In the genomic region with DNA sequence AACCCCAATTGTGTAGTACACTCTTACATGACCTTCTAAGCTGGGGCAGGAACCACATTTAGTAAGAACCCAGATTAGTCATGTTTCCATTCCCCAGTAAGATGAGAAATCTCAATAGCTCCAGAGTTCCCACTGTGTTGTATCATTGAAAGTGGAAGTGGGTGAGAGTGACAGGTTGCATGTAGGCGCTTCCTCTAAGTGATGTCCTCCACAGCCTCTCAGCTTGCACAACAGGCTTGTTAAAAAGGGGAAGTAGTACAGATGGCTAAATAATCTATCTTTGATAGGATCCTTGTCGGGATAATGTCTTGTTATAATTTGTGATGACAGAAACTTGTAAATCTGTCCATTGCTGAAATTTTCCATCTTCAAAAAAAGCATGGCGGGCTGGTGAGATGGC, we compare ENCODE assay signal across 11 mouse cellular contexts. TPM values are rescaled to one million over a fixed set of nuclear protein-coding genes. Genes with fewer than 3 reads are reported as not detected.
DNase-seq lines count a peak whose midpoint lies in the region; ATAC-seq and TF ChIP-seq lines count a peak whose summit lies in the region.
"Had no signal": no experiment of that assay in that cellular context is flagged by ENCODE, and none has a peak within 500 bp of the region (broad histone marks: within the 10 kb centered on the region; RNA-seq: fewer than 3 reads in every experiment).

No protein-coding gene starts in this region.

- peaks cover 37% of the 10 kb centered on the region for H3K36me3 ChIP-seq in liver, adult 2 months (ENCODE audit: control insufficient read depth, insufficient read depth, low read length)
- peaks cover 49% of the 10 kb centered on the region for H3K36me3 ChIP-seq in G1E (replicated peaks)

- no peaks in the 10 kb centered on the region for H3K27me3 ChIP-seq in liver, adult 2 months (ENCODE audit: control insufficient read depth, insufficient read depth, low read length)
- no peaks in the 10 kb centered on the region for H3K27me3 ChIP-seq in G1E (ENCODE audit: insufficient read depth, low read length)
- H3K27me3 ChIP-seq: neural tube, embryonic 12.5 days had no signal

- no peaks in the 10 kb centered on the region for H3K79me2 ChIP-seq in liver, adult 2 months (ENCODE audit: control insufficient read depth, insufficient read depth, low read length)

- H3K27ac ChIP-seq in liver, adult 2 months (replicated peaks; ENCODE audit: insufficient read depth, low read depth, low read length): no peak overlapping the region
- H3K27ac ChIP-seq: neural tube, embryonic 12.5 days had no signal

- no peak overlapping the region for H3K9ac ChIP-seq in liver, adult 2 months (ENCODE audit: low read depth, low read length)
- H3K9ac ChIP-seq: neural tube, embryonic 12.5 days had no signal

- 92% methylated on average over 3 of the region's 3 CpGs for WGBS in liver, adult 2 months

- no peaks in the 10 kb centered on the region for H3K9me3 ChIP-seq in G1E (replicated peaks)
- H3K9me3 ChIP-seq: neural tube, embryonic 12.5 days had no signal

- no peak overlapping the region for H3K4me3 ChIP-seq in liver, adult 2 months (ENCODE audit: insufficient read depth, low read depth, low read length)
- H3K4me3 ChIP-seq in G1E (ENCODE audit: low read depth, low read length): no peak overlapping the region
- H3K4me3 ChIP-seq: neural tube, embryonic 12.5 days had no signal

- TF ChIP-seq POLR2A in liver, adult 2 months (IDR thresholded peaks at IDR 0.05; ENCODE audit: extremely low read depth, insufficient read depth, low read length): no peak

- no peak for ATAC-seq in G1E (ENCODE audit: extremely low read depth, insufficient number of reproducible peaks, low FRiP score, poor library complexity, severe bottlenecking)
- no peak for ATAC-seq in cerebellum, adult (ENCODE audit: insufficient number of reproducible peaks, low FRiP score, low TSS enrichment)

- TF ChIP-seq CTCF in liver, adult 2 months (IDR thresholded peaks at IDR 0.05; ENCODE audit: low read depth, low read length): no peak
- TF ChIP-seq CTCF in G1E (IDR thresholded peaks at IDR 0.05; ENCODE audit: low read depth, low read length): no peak

- H3K4me1 ChIP-seq in liver, adult 2 months (ENCODE audit: control insufficient read depth, insufficient read depth, low read length): no peaks in the 10 kb centered on the region
- H3K4me1 ChIP-seq in G1E (ENCODE audit: insufficient read depth, low read depth, low read length): peaks cover 7% of the 10 kb centered on the region
- H3K4me1 ChIP-seq: neural tube, embryonic 12.5 days had no signal

- DNase-seq in liver, adult 2 months (ENCODE audit: extremely low read depth, low read depth, low spot score): peak; percentile 32
- no peak for DNase-seq in liver
- DNase-seq in G1E (ENCODE audit: low spot score): peak; percentile 13
- peak; percentile 45 for DNase-seq in c-Kit-positive CD71-negative TER-119-negative erythroid progenitor cells, embryonic 14.5 days (ENCODE audit: low read depth)
- DNase-seq in lung, postnatal 36 days: peak; percentile 64
- no peak for DNase-seq in cerebellum, postnatal 36 days
- DNase-seq: kidney, adult 11 months; thymus, adult 2 months had no signal

RNA-seq across cellular contexts. Expression of a gene that starts 46.0 kb away (rescaled TPM):
- not detected in 2 replicates for total RNA-seq in liver, adult 2 months (2014; rRNA removed)
- polyA plus RNA-seq in liver, adult 2 months (2012; rRNA removed): 0.09 and 0.13 TPM in 2 replicates
- total RNA-seq in G1E (2014; fragmentation: Nextera tagmentation): not detected in 2 replicates
- 0.17 TPM in 1 of 2 replicates, not detected in the other for total RNA-seq in G1E (2017)
- polyA plus RNA-seq in G1E (2012): not detected in 2 replicates
- total RNA-seq: megakaryocyte-erythroid progenitor cell, adult 5-6 weeks had no signal

Comparison
In these comparisons a context has a peak if more than half of its experiments do, and no peak if none do; other contexts are left out.
1. DNase-seq: peak in liver, adult 2 months (single experiment), G1E (single experiment), c-Kit-positive CD71-negative TER-119-negative erythroid progenitor cells, embryonic 14.5 days (single experiment) and lung, postnatal 36 days (single experiment); none in liver (single experiment) and cerebellum, postnatal 36 days (0 of 2).